Mouse (Mus musculus) lung, postnatal 36 days (tissue): ENCODE measurements around the gene Nelfcd.
A peak's percentile ranks its signal among the peaks of the same experiment; 100 is the strongest.

Experiments used
- DNase-seq: peaks from one replicate; pipeline ENCODE4 v3.0.0; 2022; ENCODE audit warnings: mixed read lengths

The Nelfcd gene

DNA sequence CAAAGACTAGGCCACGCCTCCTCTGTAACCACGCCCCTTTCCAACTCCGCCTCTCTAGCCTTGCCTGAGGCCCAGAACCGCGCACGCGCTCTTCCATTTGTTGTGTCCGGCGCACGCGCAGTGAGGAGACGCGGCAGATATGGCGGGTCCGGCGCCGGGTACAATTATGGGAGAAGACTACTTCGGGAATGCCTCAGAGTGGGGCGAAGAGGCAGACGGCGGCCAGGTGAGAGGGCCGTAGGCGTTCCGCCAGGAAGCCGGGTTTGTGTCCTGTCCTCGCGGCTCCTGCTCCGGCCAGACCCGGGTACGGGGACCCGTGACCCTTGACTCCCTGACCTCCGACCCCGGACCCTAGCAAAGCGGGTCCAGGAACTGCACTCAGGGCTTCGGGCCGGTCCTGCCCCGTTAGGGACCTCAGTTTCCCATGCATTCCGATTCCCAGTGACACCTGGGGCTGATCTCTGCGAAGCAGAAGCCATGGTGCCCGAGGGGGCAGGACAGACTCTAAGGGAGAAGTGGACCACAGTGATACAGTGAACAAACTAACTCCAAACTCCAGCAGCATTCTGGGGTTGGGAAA lies at the start of gene Nelfcd:
Gene Nelfcd (plus strand): TSS at position 74 of the 580 bp plus-strand sequence.
- peak; percentile 97 for DNase-seq

- DNase-seq, result no peak
Observed at GRCm38 (mm10) chr2:174366571-174366970, 49.0 kb upstream of the Nelfcd start.

- no peak for DNase-seq
Observed at GRCm38 (mm10) chr2:174381021-174381420, 34.6 kb upstream of the Nelfcd start.

GRCm38 (mm10) chr2:174391936-174392335 lies 23.7 kb upstream of the Nelfcd start:
- no peak for DNase-seq

DNA sequence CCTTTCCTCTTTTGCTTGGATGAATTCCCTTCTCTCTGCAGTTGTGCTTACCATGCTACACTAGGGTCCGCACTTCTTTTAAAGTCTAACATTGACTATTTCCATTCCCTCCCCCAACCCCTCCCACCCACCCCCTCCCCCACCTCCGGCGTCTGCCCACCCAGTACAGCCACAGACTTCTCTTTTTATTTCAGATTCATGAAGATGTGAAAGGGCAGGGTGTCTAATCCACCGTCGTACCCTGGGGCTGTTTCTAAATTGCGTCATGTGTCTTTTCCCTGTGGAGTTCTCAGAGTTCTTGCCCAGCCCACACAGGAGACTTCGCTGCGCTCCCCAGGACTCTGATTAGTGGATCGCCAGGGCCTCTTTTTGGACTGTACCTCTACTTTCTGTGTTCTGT lies 23.1 kb upstream of the Nelfcd start:
- DNase-seq, result no peak

DNA sequence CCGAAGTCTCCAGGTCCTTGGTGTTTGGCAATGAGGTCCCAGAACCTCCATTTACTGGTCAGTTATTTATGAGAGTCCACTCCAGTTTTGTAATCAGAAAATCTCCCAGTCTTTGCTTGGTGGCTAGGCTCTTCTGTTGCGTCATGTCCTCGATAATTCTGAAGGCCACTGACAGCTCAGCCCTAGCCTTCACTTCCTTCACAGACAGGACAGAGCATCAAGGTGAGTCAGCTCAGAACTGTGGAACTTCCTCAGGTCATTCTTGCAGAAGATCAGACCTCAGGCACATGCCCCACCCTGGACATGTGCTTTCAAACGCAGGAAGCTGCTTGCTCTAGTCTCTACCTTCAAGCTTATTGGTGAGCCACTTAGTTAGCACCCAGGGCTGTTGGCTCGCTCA lies 22.2 kb upstream of the Nelfcd start:
- no peak for DNase-seq

- no peak for DNase-seq
Observed at GRCm38 (mm10) chr2:174396643-174397042, 19.0 kb upstream of the Nelfcd start.

DNA sequence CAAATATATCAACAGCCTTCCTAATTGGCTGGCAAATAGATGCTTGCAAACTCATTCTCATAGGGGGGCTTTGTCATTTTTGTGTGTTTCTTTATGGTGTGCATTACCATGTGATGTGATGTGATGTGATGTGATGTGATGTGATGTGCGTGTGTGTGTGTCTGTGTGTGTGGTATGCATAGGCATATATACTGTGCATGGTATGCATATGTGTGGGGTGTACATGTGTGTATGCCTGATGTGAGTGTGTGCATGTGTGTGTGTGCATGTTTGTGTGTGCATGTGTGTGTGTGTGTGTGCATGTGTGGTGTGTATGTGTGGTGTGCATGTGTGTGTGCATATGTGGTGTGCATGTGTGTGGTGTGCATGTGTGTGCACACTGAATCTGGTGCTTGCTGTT lies 18.5 kb upstream of the Nelfcd start:
- DNase-seq, result no peak

GRCm38 (mm10) chr2:174397881-174398280 lies 17.7 kb upstream of the Nelfcd start:
- DNase-seq, result no peak

DNA sequence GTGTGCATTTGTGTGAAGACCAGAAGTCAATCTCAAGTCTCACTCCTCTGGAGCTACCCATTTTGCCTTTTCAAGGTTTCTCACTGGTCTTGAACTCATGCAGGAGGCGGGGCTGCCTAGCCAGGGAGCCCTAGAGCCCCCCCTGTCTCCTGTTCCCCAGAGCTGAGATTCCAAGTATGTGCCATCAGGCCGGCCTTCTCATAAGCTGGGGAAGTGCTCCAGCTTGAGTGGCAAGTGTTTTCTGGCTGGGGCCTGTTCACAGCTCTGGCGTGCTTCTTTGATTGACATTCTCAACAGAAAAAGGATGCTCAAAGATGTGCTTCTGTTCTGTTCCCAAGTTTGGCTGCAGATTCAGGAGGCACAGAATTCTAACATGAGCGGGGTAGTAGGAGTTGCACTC lies 15.2 kb upstream of the Nelfcd start:
- DNase-seq, result peak; percentile 12

GRCm38 (mm10) chr2:174410222-174410621 lies 5.4 kb upstream of the Nelfcd start:
- DNase-seq, result no peak

DNA sequence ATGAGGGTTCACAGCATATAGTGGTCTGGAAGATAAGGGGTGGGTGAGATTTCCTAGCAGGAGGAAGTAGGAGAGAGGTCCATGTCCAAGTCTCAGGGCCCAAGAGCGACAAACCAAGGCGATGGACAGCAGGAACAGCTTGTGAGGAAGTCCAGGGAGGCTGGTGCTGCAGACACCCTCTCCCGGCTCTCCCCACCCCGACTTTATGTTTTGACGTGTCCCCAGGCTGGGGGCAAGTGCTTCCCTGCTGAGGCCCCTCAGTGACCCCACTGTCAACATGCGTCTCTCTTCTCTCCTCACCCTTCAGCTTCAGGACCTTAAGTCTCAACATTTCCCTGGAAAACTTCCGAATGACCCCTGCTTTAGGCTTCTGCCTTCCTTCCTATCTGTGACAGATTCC lies 2.5 kb upstream of the Nelfcd start:
- DNase-seq, result no peak

DNA sequence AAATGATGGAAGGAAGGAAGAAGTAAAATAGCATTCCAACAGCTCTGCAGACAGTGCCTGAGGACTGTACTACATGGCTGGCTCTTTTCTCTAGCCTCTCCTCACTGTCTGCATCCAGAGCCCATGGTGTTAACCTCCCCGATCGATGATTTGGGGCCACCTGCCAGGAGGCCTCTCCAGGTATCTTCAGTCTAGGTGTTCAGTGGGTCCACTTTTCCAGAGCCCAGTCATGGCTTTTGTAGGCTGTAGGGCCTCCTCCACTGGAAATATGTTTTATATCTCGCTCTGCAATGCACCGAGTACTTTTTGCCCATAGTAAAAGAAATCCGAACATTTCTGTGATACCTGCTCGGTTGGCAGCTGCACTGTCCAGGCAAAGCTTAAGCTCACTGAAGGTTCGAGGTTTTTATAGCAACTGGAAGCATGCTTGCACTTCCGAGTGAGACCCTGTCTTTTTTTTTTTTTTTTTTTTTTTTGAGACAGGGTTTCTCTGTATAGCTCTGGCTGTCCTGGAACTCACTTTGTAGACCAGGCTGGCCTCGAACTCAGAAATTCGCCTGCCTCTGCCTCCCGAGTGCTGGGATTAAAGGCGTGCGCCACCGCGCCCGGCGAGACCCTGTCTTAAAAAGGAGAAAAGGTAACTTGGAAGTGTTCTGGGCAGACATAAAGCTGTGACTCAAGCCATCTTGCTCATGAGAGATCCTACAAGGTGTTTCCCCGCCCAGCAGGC lies 438 bp upstream of the Nelfcd start:
- no peak for DNase-seq

- no peak for DNase-seq
Observed at GRCm38 (mm10) chr2:174421107-174421506, 5.5 kb downstream of the Nelfcd start.

DNA sequence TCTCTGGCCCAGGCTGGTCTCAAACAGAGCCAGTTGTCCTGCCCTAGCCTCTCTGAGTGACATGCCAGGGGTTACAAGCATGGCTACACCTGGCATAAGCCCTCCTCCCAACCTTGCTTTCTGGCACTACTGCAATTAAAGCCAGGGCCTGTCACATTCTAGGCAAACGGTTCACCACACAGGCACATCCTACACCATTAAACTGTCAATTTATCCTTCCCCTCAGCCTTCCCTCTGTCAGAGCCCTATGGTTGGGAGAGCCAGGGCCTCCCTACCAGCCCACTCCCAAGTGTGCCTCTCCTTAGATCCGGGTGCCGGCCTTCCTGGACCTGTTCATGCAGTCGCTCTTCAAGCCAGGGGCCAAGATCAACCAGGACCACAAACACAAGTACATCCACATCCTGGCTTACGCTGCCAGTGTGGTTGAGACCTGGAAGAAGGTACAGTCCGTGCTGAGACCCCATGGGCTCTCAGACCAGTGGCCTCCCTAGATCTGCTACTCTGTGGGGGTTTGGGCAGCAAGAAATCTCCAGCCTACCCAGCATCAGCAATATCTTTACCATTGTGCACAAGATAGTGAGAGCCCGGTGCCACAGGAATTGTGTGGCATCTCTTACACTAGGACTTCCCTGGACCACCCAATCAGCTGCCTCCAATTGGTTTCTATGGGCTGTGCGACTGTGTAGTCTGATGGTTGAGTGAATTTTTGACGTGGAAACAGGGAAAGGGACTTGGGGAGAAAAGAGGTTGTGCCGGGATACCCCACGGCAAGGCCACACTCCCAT lies 8.9 kb downstream of the Nelfcd start:
- no peak for DNase-seq

DNA sequence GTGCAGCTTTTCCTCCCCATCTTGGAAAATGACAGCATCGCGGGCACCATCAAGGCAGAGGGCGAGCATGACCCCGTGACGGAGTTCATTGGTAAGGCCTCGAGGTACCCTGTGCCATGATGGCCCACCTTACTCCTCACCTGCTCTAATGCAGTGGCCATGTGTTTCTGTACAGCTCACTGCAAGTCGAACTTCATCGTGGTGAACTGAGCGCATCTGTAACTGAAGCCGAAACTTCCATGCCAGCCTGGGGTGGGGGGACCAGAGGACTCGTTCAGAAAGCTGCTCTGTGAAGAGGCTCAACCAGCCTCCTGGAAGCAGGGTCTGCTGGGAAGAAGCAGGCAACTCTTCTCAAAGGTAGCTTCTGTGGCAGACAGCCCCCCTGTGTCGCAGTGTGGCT lies 11.3 kb downstream of the Nelfcd start:
- DNase-seq, result no peak

DNA sequence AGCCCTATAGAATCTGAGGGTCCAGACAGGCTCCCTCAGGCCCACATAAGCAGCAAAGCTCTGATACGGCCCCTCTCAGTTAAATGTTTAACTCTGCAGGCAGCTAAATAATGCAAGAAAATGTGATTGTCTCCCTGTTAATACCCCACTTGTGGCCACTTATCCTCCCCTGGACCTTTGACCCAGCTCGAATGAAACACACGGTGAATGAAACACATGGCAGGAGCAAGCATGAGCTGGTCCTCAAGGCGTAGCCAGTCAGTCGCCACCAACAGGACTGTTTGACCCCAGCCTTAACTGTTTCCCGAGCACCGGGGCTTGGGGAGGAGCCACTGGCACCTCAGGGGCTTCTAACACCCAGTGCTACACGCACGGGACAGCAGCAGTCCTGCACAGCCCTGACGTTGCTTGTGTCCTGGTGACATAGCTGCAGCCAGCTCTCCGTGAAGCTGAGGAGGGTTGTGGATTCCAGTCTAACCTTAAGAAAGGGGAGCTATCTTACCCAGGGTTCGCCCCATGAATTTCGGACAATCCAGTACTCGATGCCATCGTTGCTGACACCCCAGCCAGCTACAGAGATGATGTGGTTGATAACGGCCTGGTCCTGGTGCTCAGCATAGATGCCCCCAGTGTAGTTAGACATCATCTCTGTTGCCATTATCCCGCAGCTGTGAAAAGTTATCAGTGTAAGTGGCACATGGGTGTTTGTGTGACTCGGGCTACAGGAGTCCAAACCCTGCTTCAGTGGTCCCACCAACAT lies 12.7 kb downstream of the Nelfcd start:
- no peak for DNase-seq

GRCm38 (mm10) chr2:174428996-174429591 lies 13.5 kb downstream of the Nelfcd start:
- no peak for DNase-seq

- DNase-seq, result no peak
Observed at GRCm38 (mm10) chr2:174434943-174435342, 19.3 kb downstream of the Nelfcd start.

DNA sequence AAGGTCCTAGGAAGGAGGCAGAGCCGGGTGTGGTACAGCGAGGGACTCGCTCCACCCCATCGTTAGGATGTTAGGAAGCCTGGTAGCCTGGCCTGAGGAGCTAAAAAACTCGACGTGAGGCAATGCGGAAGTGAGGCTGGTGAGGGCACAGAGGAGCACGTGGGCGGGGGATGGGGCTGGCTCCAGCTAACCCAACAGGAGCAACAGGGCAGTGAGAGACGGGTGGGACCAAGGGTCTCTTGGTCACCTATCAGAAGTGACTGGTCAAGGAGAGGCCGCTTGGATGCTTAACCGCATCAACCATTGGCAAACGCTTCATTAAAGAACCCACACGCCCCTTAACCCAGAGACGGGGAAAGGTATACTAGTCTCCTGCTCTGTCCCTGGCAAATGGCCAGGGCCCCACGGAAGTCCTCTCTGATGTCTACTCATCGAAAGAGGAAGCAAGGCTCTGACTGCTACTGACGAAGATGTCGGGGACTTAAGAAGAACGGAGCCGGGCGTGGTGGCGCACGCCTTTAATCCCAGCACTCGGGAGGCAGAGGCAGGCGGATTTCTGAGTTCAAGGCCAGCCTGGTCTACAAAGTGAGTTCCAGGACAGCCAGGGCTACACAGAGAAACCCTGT lies 20.6 kb downstream of the Nelfcd start:
- peak; percentile 71 for DNase-seq

DNA sequence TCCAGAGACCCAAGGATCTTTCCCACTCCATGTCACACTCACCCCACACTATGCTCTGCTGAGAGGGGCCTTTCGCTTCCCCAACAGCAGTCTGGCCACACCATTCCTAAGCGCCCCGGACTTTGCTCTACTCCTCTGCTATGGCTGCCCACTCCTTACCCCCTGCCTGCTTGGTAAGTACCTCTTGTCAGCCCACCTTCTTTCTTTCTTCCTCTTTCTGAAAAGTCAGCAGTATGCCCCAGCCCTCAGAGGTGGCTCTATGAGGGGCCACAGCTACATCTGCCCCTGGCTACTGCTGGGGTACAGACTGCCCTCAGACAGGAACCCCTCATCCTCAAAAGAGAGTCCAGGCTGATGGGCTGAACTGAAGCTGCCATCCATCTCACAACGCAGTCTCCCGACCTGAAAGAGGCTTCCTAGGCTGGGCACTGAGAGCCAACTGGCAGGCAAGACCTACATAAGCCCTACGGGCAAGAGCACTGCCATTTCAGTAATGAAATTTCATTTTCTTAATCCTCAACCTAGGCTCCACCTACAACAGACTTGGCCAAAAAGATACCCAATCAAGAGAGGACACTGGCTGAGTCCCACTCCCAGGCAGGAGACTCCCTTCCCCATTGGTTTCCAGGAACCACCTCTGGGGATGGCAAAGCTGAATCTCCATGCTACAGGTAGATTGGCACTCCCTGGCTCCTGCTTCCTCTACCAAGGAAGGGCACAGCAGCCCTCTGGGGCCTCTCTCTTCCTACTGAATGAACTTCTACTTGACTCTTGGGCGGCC lies 21.5 kb downstream of the Nelfcd start:
- DNase-seq, result no peak

DNA sequence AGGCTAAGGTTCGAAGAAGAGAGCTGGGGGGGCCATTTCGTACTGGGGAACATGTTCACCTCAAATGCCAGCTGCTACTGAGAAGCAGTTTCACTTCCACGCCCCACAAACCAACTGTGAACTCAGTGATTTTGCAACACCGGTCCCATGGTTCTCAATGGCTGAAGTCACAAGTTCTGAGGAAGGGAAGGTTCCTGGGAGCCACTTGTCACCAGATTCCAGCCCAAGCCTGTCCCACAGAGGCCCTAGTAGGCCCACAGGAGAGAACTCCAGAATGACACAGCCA lies 22.0 kb downstream of the Nelfcd start:
- peak; percentile 86 for DNase-seq
